Mouse (Mus musculus): ENCODE measurements around the gene Dnpep. TPM values are rescaled to one million over a fixed set of nuclear protein-coding genes. Genes with fewer than 3 reads are reported as not detected.

The Dnpep gene
- total and polyA plus RNA-seq, 2 experiments from 2014 or later: 131 to 175 TPM

GRCm38 (mm10) chr1:75292476-75293330 is 25.1 kb downstream of the Dnpep start:
- 0 out of 2 replicates have a peak, but pooled peaks cover 11% of the 10 kb centered on the region for H3K4me1 ChIP-seq (ENCODE audit: insufficient read depth, low read length)
- no peaks in the 10 kb centered on the region for H3K36me3 ChIP-seq (ENCODE audit: insufficient read depth, low read length)
- no peak overlapping the region for H3K4me2 ChIP-seq (ENCODE audit: low read depth, low read length)
- no peak for TF ChIP-seq CTCF (IDR thresholded peaks at IDR 0.05; ENCODE audit: low read depth)
- no peak overlapping the region for H3K4me3 ChIP-seq (ENCODE audit: low read length)
- H3K27ac ChIP-seq: 0 out of 2 replicates have a peak overlapping the region, but pooled peaks have one; percentile 1
- H3K9me3 ChIP-seq (ENCODE audit: low read length): no peaks in the 10 kb centered on the region
- WGBS: 50% methylated on average over 12 of the region's 12 CpGs
- no peak for ATAC-seq
- no peak for DNase-seq (ENCODE audit: low spot score)
- no peaks in the 10 kb centered on the region for H3K27me3 ChIP-seq (ENCODE audit: insufficient read depth, low read length)
- no peak overlapping the region for H3K9ac ChIP-seq (replicated peaks; ENCODE audit: low read length)

GRCm38 (mm10) chr1:75291321-75291720 is 26.5 kb downstream of the Dnpep start:
- Histone ChIP-seq H3K27me3 (ENCODE audit: insufficient read depth, low read length) (no peaks in the 10 kb centered on the region), H3K4me3 (ENCODE audit: low read length) (no peak overlapping the region), H3K36me3 (ENCODE audit: insufficient read depth, low read length) (no peaks in the 10 kb centered on the region), H3K9ac (replicated peaks; ENCODE audit: low read length) (no peak overlapping the region), H3K27ac (no peak overlapping the region), H3K9me3 (ENCODE audit: low read length) (no peaks in the 10 kb centered on the region), H3K4me2 (ENCODE audit: low read depth, low read length) (no peak overlapping the region), H3K4me1 (ENCODE audit: insufficient read depth, low read length) (0 out of 2 replicates have a peak, but pooled peaks cover 11% of the 10 kb centered on the region)
- TF ChIP-seq CTCF (IDR thresholded peaks at IDR 0.05; ENCODE audit: low read depth): no peak
- no peak for DNase-seq (ENCODE audit: low spot score)
- ATAC-seq: no peak
- WGBS: 71% methylated on average over 8 of the region's 8 CpGs

GRCm38 (mm10) chr1:75290582-75290981 is 27.2 kb downstream of the Dnpep start:
- H3K27me3 ChIP-seq (ENCODE audit: insufficient read depth, low read length): no peaks in the 10 kb centered on the region
- no peak overlapping the region for H3K9ac ChIP-seq (replicated peaks; ENCODE audit: low read length)
- no peaks in the 10 kb centered on the region for H3K36me3 ChIP-seq (ENCODE audit: insufficient read depth, low read length)
- H3K4me1 ChIP-seq (ENCODE audit: insufficient read depth, low read length): 0 out of 2 replicates have a peak, but pooled peaks cover 11% of the 10 kb centered on the region
- peak; percentile 69 for TF ChIP-seq CTCF (IDR thresholded peaks at IDR 0.05; ENCODE audit: low read depth)
- DNase-seq (ENCODE audit: low spot score): peak; percentile 82
- H3K9me3 ChIP-seq (ENCODE audit: low read length): no peaks in the 10 kb centered on the region
- H3K4me2 ChIP-seq (ENCODE audit: low read depth, low read length): no peak overlapping the region
- H3K27ac ChIP-seq: peak overlapping the region; percentile 70
- ATAC-seq: peak; percentile 28
- H3K4me3 ChIP-seq (ENCODE audit: low read length): no peak overlapping the region

- Histone ChIP-seq H3K4me2 (ENCODE audit: low read depth, low read length) (no peak overlapping the region), H3K9ac (replicated peaks; ENCODE audit: low read length) (no peak overlapping the region), H3K9me3 (ENCODE audit: low read length) (no peaks in the 10 kb centered on the region), H3K27ac (peak overlapping the region; percentile 70), H3K36me3 (ENCODE audit: insufficient read depth, low read length) (no peaks in the 10 kb centered on the region), H3K27me3 (ENCODE audit: insufficient read depth, low read length) (no peaks in the 10 kb centered on the region), H3K4me3 (ENCODE audit: low read length) (no peak overlapping the region), H3K4me1 (ENCODE audit: insufficient read depth, low read length) (0 out of 2 replicates have a peak, but pooled peaks cover 11% of the 10 kb centered on the region)
- DNase-seq (ENCODE audit: low spot score): peak; percentile 42
- WGBS: 20% methylated on average over 8 of the region's 8 CpGs
- ATAC-seq: no peak
- TF ChIP-seq CTCF (IDR thresholded peaks at IDR 0.05; ENCODE audit: low read depth): no peak
These were observed 27.8 kb downstream of the Dnpep start for GRCm38 (mm10) chr1:75289888-75290431.

- no peak overlapping the region for H3K9ac ChIP-seq (replicated peaks; ENCODE audit: low read length)
- TF ChIP-seq CTCF (IDR thresholded peaks at IDR 0.05; ENCODE audit: low read depth): no peak
These were observed 28.4 kb downstream of the Dnpep start for GRCm38 (mm10) chr1:75289376-75289775.

GRCm38 (mm10) chr1:75284911-75285310 is 32.9 kb downstream of the Dnpep start:
- TF ChIP-seq CTCF (IDR thresholded peaks at IDR 0.05; ENCODE audit: low read depth): no peak
- 0 out of 2 replicates have a peak, but pooled peaks cover 10% of the 10 kb centered on the region for H3K4me1 ChIP-seq (ENCODE audit: insufficient read depth, low read length)
- H3K36me3 ChIP-seq (ENCODE audit: insufficient read depth, low read length): no peaks in the 10 kb centered on the region
- no peak overlapping the region for H3K9ac ChIP-seq (replicated peaks; ENCODE audit: low read length)
- H3K27me3 ChIP-seq (ENCODE audit: insufficient read depth, low read length): no peaks in the 10 kb centered on the region
- no peak overlapping the region for H3K4me3 ChIP-seq (ENCODE audit: low read length)
- ATAC-seq: no peak
- H3K4me2 ChIP-seq (ENCODE audit: low read depth, low read length): no peak overlapping the region
- no peaks in the 10 kb centered on the region for H3K9me3 ChIP-seq (ENCODE audit: low read length)
- WGBS: 83% methylated on average over 7 of the region's 7 CpGs
- H3K27ac ChIP-seq: no peak overlapping the region
- no peak for DNase-seq (ENCODE audit: low spot score)

More at GRCm38 (mm10) chr1:75289376-75289775, 28.4 kb downstream of the Dnpep start:
- DNase-seq (ENCODE audit: low spot score): peak; percentile 86
- 2% methylated on average over 7 of the region's 7 CpGs for whole genome bisulfite sequencing
- Histone ChIP-seq H3K4me1 (ENCODE audit: insufficient read depth, low read length) (0 out of 2 replicates have a peak, but pooled peaks cover 11% of the 10 kb centered on the region), H3K36me3 (ENCODE audit: insufficient read depth, low read length) (no peaks in the 10 kb centered on the region), H3K4me3 (ENCODE audit: low read length) (no peak overlapping the region), H3K27ac (peak overlapping the region; percentile 70), H3K9me3 (ENCODE audit: low read length) (no peaks in the 10 kb centered on the region), H3K27me3 (ENCODE audit: insufficient read depth, low read length) (no peaks in the 10 kb centered on the region), H3K4me2 (ENCODE audit: low read depth, low read length) (0 out of 2 replicates have a peak overlapping the region, but pooled peaks have one; percentile 5)
- ATAC-seq: peak; percentile 87

Measured in hindbrain, postnatal 0 days (tissue).